Mouse (Mus musculus) limb, embryonic 12.5 days (tissue): ENCODE data around the gene Zfp618. TPM values are rescaled to one million over a fixed set of nuclear protein-coding genes. Genes with fewer than 3 reads are reported as not detected.

Source experiments
- ATAC-seq: fragments of 200-750 bp; cut with Nextera tagmentation; 2 replicates; pipeline ENCODE4 v1.8.0; 2017; ENCODE audit warnings: low read depth, moderate TSS enrichment; ENCODE audit not compliant: insufficient number of reproducible peaks, insufficient read depth, low FRiP score, low TSS enrichment
- H3K27ac ChIP-seq: fragments of 300-500 bp; sonication (generic); 2 replicates; pipeline ENCODE4 v1.5.1; 2016; ENCODE audit warnings: mild to moderate bottlenecking, moderate library complexity
- H3K27me3 ChIP-seq: fragments of 300-500 bp; sonication (generic); 2 replicates; pipeline ENCODE4 v1.6.1; 2016; ENCODE audit warnings: mild to moderate bottlenecking, moderate library complexity
- H3K36me3 ChIP-seq: fragments of 300-500 bp; sonication (generic); 2 replicates; pipeline ENCODE4 v1.6.1; 2016; ENCODE audit warnings: mild to moderate bottlenecking, moderate library complexity
- H3K4me1 ChIP-seq: fragments of 300-500 bp; sonication (generic); replicated peaks from 2 replicates; pipeline ENCODE4 v1.6.1; 2016
- H3K4me2 ChIP-seq: fragments of 300-500 bp; sonication (generic); 2 replicates; pipeline ENCODE4 v1.6.1; 2016; ENCODE audit warnings: mild to moderate bottlenecking, moderate library complexity
- H3K4me3 ChIP-seq: fragments of 300-500 bp; sonication (generic); replicated peaks from 2 replicates; pipeline ENCODE4 v1.5.1; 2016; ENCODE audit warnings: mild to moderate bottlenecking
- H3K9ac ChIP-seq: fragments of 300-500 bp; sonication (generic); replicated peaks from 2 replicates; pipeline ENCODE4 v1.6.1; 2016; ENCODE audit warnings: mild to moderate bottlenecking, moderate library complexity
- H3K9me3 ChIP-seq: fragments of 300-500 bp; sonication (generic); 2 replicates; pipeline ENCODE4 v1.6.1; 2016; ENCODE audit warnings: mild to moderate bottlenecking, moderate library complexity
- WGBS: fragments of 180-500 bp; shearing (Covaris S2); methylation state at CpG from one replicate; pipeline ENCODE4 v1.1.7; 2016; 5-methylcytosine and 5-hydroxymethylcytosine counted together
- polyA plus RNA-seq: library from polyadenylated mRNA; unstranded; fragments of >200 nt; fragmentation: Nextera tagmentation; extraction: Ambion mirVana; gene quantifications from 2 replicates; pipeline ENCODE4 v1.2.1, GENCODE M21; 2016

Gene Zfp618
- 46.1 and 47.5 TPM in 2 replicates for polyA plus RNA-seq

GRCm38 (mm10) chr4:62965497-62966302 is at the start of gene Zfp618:
Gene Zfp618 (plus strand): TSS chr4:62965573.
- ATAC-seq: peak; percentile 43; the same call in 1 of the 2 replicates
- H3K9me3 ChIP-seq: no peaks in the 10 kb centered on the region
- H3K36me3 ChIP-seq: no peaks in the 10 kb centered on the region
- peaks cover 29% of the 10 kb centered on the region for H3K4me1 ChIP-seq
- H3K4me3 ChIP-seq: peak within 1 kb of the TSS; percentile 84
- peak within 1 kb of the TSS; percentile 91 for H3K27ac ChIP-seq
- H3K27me3 ChIP-seq: no peaks in the 10 kb centered on the region
- H3K4me2 ChIP-seq: peak within 1 kb of the TSS; percentile 64
- 4% methylated on average over 21 of the region's 86 CpGs for WGBS
- peak within 1 kb of the TSS; percentile 98 for H3K9ac ChIP-seq

DNA sequence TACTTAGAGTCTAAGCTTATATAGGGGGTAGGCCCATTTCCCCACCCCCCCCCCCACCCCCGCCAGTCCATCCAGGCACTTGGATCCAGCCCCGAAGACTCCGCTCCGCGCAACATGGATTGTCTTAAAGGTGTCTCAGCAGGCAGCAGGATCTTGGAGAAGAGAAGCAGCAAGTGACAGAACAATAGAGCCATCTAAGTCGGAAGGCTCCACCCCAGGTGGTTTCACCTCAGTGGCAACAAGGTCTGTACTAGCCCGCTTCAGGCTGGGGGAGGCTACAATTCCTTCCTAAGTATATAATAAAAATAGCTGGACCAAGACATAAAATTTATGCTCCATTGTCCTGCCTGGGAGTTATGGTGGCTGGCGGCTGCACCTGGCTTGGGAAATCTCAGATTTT is 48.3 kb upstream of the Zfp618 start:
- no peaks in the 10 kb centered on the region for H3K4me1 ChIP-seq
- no peaks in the 10 kb centered on the region for H3K27me3 ChIP-seq
- no peak overlapping the region for H3K27ac ChIP-seq
- no peak for ATAC-seq
- no peak overlapping the region for H3K9ac ChIP-seq
- no peak overlapping the region for H3K4me2 ChIP-seq
- H3K36me3 ChIP-seq: no peaks in the 10 kb centered on the region
- H3K4me3 ChIP-seq: no peak overlapping the region
- no peaks in the 10 kb centered on the region for H3K9me3 ChIP-seq
- WGBS: 88% methylated on average over 8 of the region's 8 CpGs

DNA sequence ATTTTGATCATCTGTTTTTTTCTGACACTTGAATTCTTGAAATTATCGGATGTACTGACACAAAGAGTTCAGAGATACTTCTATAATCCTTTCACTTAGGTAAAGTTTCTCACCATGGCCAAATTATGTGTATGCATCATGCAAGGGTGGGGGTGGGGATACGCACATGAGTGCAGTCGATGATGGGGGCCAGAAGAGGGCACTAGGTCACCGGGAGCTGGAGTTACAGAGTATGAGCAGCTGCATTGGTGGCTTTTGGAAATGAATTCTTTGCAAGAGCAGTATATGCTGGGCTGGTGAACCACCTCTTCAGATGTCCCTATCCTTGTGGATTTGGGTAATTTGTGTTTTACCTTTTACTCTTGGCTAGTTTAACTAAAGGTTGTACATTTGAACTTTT is 31.6 kb upstream of the Zfp618 start:
- WGBS: 86% methylated on average over 4 of the region's 4 CpGs

DNA sequence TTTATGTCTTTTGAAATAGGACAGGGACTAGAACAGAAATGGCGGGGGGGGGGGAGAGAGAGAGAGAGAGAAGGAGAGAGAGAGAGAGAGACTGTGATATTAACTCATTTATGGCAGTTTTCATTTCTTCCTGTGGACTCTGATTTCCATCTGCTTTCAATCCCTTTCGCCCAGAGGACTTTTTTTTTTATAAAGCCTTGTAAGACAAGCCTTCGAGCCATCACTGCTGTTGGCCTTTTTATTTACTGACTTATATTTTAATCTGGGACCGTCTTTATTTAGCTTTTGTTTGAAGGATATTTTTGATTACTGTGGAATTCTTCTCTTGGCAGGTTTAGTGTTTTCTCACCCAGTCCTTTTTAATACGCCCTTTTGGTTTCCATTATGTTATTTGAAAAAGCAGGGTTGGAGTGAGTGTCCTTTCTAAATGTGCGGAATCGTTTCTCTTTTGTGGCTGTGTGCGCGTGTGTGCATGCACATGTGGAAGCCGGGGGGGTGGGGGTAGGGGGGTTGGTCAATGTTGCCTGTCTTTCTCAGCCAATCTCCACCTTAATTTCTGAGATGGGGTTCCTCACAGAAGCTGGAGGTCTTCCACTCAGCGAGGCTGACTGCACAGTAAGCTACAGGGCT is 29.7 kb upstream of the Zfp618 start:
- ATAC-seq: no peak
- H3K27ac ChIP-seq: no peak overlapping the region

More for the DNA sequence above, 31.6 kb upstream of the Zfp618 start:
- Histone ChIP-seq H3K4me1 (0 out of 2 replicates have a peak, but pooled peaks cover 4% of the 10 kb centered on the region), H3K36me3 (no peaks in the 10 kb centered on the region), H3K4me3 (no peak overlapping the region), H3K4me2 (no peak overlapping the region), H3K27me3 (no peaks in the 10 kb centered on the region), H3K9ac (no peak overlapping the region), H3K27ac (no peak overlapping the region), H3K9me3 (0 out of 2 replicates have a peak, but pooled peaks cover 4% of the 10 kb centered on the region)
- no peak for ATAC-seq

DNA sequence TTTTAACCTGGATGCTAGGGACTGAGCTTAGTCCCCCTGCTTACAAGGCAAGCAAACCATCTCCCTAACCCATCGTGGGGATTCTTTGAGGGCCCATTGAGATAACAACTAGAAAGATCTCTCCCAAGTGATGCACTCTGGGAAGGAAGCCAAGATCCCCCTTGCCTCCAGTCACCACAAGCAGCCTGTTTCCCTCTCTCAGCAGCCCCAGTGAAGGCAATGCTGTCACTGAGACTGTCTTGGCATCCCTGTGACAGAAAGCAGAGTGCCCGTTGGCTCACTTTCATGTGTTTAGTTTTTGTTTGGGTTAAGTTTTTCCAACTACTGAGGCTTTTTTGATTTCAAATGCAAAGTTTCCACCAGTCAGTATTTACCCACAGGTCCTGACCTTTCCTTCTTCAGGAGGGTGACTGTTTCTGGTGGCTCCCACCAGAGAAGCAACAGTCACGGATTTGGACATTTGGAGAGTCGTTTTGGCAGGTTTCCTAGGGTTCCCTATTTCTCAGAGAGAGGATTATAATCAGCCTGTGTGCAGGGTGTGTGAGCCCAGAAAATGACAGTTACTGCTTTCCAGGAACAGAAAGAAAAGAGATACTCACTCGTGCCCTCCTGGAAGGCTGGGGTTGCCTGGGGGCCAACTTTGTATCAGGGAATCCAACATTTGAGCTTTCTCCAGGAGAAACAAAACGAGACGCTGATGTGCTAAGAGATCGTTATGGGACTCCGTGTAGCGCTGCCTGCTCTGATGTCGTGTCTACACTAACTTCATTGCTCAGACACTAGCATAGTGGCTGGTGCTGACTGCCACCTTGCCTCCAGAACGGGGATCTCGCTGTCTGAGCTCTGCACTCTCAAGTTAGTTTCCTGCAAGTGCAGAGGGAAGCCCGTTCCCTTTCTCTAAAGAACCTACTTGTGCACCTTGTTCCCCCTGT is 23.1 kb upstream of the Zfp618 start:
- no peaks in the 10 kb centered on the region for H3K36me3 ChIP-seq
- H3K4me1 ChIP-seq: 0 out of 2 replicates have a peak, but pooled peaks cover 4% of the 10 kb centered on the region
- H3K4me3 ChIP-seq: no peak overlapping the region
- H3K27ac ChIP-seq: no peak overlapping the region
- WGBS: 65% methylated on average over 14 of the region's 14 CpGs
- H3K4me2 ChIP-seq: no peak overlapping the region
- no peak for ATAC-seq
- H3K9ac ChIP-seq: no peak overlapping the region
- no peaks in the 10 kb centered on the region for H3K27me3 ChIP-seq
- no peaks in the 10 kb centered on the region for H3K9me3 ChIP-seq

More for the DNA sequence above, 29.7 kb upstream of the Zfp618 start:
- 68% methylated on average over 11 of the region's 11 CpGs for WGBS
- 0 out of 2 replicates have a peak, but pooled peaks cover 4% of the 10 kb centered on the region for H3K4me1 ChIP-seq
- no peaks in the 10 kb centered on the region for H3K27me3 ChIP-seq
- H3K9me3 ChIP-seq: 0 out of 2 replicates have a peak, but pooled peaks cover 4% of the 10 kb centered on the region
- H3K4me3 ChIP-seq: no peak overlapping the region
- no peak overlapping the region for H3K9ac ChIP-seq
- no peak overlapping the region for H3K4me2 ChIP-seq
- H3K36me3 ChIP-seq: no peaks in the 10 kb centered on the region

DNA sequence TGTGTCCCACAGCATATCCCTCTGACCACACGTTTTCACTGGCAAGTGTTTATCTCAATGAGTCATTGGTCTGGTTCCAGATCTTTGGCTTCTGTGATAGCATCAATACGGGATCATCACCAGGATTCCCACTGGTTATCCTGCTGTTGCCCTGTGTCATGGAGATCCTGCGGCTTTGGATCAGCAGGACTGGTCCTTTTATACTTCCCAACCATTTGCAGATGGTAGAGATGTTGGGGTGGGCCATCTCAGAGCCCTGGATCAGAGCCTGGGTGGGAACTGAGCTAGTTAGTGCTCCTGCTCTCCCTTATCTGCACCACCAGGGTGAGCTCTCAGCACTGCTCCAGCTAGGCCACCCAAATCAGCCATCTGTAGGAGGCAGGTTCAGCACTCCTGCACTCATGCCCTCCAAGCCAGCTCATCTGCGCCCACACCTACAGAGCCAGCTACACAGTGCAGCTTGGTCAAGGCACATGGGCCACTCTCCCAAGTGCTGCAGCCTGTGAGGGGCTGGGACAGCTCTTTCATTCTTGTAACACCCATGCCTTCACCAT is 21.0 kb upstream of the Zfp618 start:
- no peak for ATAC-seq
- WGBS: 68% methylated on average over 4 of the region's 4 CpGs
- 0 out of 2 replicates have a peak, but pooled peaks cover 4% of the 10 kb centered on the region for H3K4me1 ChIP-seq
- no peaks in the 10 kb centered on the region for H3K36me3 ChIP-seq
- no peak overlapping the region for H3K4me3 ChIP-seq
- H3K27ac ChIP-seq: no peak overlapping the region
- no peaks in the 10 kb centered on the region for H3K9me3 ChIP-seq
- H3K27me3 ChIP-seq: no peaks in the 10 kb centered on the region
- H3K9ac ChIP-seq: no peak overlapping the region
- H3K4me2 ChIP-seq: no peak overlapping the region

DNA sequence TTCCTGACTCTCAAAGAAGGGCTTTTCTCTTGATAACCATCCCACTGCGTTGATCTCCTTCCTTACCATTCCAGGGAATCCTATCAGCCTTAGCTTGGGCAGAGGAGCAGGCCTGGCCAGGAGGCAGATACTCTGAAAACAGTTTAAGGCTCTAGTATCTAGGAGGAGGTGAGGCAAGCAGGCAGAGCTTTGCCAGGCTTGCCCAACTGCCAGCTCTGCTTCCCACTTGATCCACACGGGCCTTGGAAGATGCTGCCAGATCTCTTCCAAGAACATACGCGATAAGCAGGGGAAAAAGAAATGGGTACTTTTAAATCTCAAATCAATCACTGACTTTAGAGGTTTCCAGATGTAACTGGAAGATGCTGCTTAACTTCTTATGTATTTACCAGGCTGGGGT is 1.6 kb upstream of the Zfp618 start:
- Histone ChIP-seq H3K4me1 (peaks cover 14% of the 10 kb centered on the region; the same call in 1 of the 2 replicates), H3K9ac (no peak overlapping the region), H3K36me3 (no peaks in the 10 kb centered on the region), H3K9me3 (no peaks in the 10 kb centered on the region), H3K27me3 (no peaks in the 10 kb centered on the region), H3K4me2 (no peak overlapping the region), H3K4me3 (no peak overlapping the region), H3K27ac (no peak overlapping the region)
- WGBS: 68% methylated on average over 4 of the region's 4 CpGs
- no peak for ATAC-seq

DNA sequence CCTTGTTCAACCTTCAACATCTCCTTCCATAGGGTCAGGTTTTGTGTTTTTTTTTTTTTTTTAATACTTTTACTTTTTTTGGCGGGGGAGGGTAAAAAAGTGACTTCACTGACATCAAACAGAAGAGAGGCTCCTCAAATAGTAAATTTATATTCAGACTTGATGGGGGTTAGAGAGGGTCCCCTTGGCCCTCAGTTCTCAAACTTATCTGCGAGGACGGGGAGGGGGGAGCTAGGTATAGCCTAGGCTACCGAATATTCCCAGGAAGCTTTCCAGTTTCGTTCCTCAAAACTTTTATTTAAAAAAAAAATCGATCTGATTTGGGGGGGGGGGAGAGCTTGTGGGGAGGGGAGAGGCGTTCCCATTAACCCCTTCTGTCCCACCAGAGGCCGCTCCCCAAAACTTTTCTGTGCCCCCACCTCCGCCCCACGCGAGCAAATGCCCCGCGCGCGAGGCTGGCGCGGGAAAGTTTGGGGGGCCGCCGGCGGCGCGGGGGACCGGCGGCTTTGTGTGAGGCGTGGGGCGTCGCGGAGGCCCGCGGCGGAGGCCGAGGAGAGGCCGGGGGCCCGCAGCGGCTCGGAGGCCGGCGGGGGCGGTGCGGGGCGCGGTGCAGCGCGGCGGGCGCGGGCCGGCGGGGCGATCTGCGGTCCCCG is 403 bp upstream of the Zfp618 start:
- Histone ChIP-seq H3K4me1 (peaks cover 25% of the 10 kb centered on the region), H3K27me3 (no peaks in the 10 kb centered on the region), H3K9ac (peak overlapping the region; percentile 98), H3K36me3 (no peaks in the 10 kb centered on the region), H3K27ac (peak overlapping the region; percentile 91), H3K4me3 (peak overlapping the region; percentile 84), H3K9me3 (no peaks in the 10 kb centered on the region), H3K4me2 (peak overlapping the region; percentile 64)
- 2% methylated on average over 39 of the region's 52 CpGs for WGBS
- ATAC-seq: no peak

GRCm38 (mm10) chr4:62969526-62969925 is 4.2 kb downstream of the Zfp618 start:
- no peaks in the 10 kb centered on the region for H3K27me3 ChIP-seq
- H3K4me3 ChIP-seq: no peak overlapping the region
- ATAC-seq: no peak
- 89% methylated on average over 5 of the region's 5 CpGs for WGBS
- H3K9me3 ChIP-seq: no peaks in the 10 kb centered on the region
- H3K4me2 ChIP-seq: peak overlapping the region; percentile 6; the same call in 1 of the 2 replicates
- no peak overlapping the region for H3K9ac ChIP-seq
- H3K4me1 ChIP-seq: peaks cover 48% of the 10 kb centered on the region
- no peak overlapping the region for H3K27ac ChIP-seq
- H3K36me3 ChIP-seq: no peaks in the 10 kb centered on the region

DNA sequence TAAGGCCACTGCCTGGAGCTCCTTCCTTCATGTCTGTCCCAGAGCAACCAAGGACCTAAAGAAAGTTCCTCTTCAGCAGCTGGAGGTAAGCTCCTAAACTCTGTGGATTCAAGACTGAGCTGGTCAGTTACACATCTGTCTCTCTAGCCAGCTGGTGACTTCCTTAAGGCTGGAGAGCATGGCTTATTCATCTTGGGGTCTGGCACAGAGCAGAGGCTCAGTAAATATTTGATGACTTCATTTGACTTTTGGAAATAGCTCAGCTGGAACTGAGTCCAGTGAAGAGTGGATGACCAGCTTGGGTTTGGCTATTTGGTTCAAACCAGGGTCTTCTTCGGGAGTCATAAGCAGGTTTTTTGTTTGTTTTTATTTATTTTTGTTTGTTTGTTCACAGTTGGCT is 6.6 kb downstream of the Zfp618 start:
- WGBS: 90% methylated on average over 1 of the region's 1 CpGs
- Histone ChIP-seq H3K9ac (no peak overlapping the region), H3K27me3 (no peaks in the 10 kb centered on the region), H3K9me3 (no peaks in the 10 kb centered on the region), H3K36me3 (no peaks in the 10 kb centered on the region), H3K4me1 (peaks cover 54% of the 10 kb centered on the region), H3K27ac (no peak overlapping the region), H3K4me3 (no peak overlapping the region), H3K4me2 (no peak overlapping the region)
- ATAC-seq: no peak
